Mouse (Mus musculus): ENCODE data around the gene BC049762. TPM values are rescaled to one million over a fixed set of nuclear protein-coding genes. Genes with fewer than 3 reads are reported as not detected.

BC049762 gene
- total RNA-seq, 2 experiments from 2014 or later = not detected

DNA sequence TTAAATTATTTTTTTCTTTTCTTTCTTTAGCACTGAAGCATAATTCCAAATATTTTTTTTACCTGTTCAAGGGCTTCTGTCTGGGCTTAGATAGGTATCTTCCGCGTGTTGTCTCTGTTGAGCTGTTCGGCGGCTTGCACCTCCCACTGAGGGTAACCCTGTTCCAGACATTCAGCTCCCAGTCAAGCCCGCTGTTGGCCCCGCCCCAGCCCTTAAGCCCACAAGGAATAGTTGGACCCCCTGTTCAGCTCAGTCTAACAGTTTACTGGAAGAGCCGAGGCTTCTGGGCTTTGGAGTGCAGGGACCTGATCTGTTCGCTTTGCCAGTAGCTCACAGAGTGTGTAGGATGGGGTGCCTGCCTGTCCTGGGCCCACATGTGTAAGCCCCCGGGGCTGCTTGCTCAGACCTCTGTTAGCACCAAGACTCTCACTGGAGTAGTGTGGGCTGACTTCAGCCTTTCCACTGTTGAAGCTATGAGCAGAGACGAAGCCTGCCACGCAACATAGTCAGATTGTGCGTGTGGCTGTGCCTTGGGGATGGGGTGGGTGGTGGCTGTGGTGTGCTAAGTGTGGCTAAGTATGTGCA lies 43.4 kb downstream of the BC049762 start:
- DNase-seq (ENCODE audit: low spot score in 2 of 2) = no peak

DNA sequence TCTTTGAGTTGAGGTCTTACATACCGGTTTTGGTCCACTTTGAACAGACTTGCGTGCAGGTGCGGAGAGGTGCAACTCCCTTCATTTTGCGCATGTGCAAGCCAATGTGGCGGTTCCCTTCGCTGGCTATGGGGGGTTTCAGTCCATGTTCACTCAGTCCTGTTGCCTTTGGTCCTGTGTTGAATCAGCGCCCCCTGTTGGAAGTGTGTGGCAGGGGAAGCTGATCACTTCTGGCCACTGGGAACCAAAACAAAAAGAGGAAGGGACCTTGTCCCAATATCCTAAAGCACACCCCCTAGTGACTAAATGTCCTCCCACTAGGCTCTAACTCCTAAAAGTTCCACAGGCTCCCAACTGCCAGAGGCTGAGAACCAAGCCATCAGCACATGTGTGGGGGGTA lies 48.8 kb downstream of the BC049762 start:
- no peak for DNase-seq (ENCODE audit: low spot score in 2 of 2)

DNA sequence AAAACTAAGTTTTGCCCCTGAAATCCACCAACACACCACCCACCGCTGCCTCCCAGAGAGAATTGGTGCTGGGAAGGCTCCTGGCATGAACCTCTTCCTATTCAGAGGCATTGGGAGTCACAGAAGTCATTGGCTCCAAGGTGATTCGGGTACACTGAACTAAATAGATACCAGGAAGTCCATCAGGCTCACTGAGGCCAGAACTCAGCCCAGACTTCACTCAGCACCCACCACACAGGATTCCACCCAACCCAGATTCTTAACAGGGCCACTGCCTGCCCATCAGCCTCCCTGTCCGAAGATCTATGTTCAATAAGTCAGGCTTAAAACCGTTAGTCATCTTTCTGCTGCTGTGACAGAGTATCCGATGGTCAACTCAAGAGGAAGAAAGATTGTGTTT lies 51.4 kb downstream of the BC049762 start:
- DNase-seq (ENCODE audit: low spot score in 2 of 2) = no peak

DNA sequence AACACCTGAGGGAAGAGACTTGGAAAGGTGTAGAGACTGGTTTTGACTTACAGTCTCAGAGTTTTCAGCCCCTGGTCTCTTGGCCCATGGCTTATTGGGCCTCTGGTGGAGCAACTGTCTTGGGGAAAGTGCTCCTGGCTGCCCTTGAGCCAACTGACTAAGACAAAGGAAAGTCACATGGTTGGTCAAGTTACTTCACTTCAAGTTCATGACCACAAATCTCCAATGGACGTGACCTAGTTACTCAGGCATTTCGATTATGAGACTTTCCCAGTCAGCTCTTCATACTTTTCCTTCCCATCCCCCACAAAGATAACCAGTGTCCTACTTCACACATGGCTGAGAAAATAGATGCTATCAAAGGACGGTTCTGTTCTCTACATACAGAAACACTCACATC lies 55.1 kb downstream of the BC049762 start:
- DNase-seq (ENCODE audit: low spot score in 2 of 2) = no peak

Other genes with a start within 250 kb of the BC049762 start
- not detected for gene Olfr54, start 248.8 kb downstream of the BC049762 start, total RNA-seq (2021)
- not detected for gene Olfr1375, start 214.9 kb downstream of the BC049762 start, total RNA-seq (2021)
- gene Zfp354a, start 203.8 kb downstream of the BC049762 start, total RNA-seq (2021) = 1 to 10 TPM; 7.7 to 9.6 TPM
- gene Gm12569, start 42.6 kb downstream of the BC049762 start, total RNA-seq (2021) = not detected
- gene Clk4, start 1.3 kb downstream of the BC049762 start, total RNA-seq (2021) = 100 to 1,000 TPM; 109 to 116 TPM
- 1 to 10 TPM; 6.5 to 6.7 TPM for gene Col23a1, start 26.9 kb upstream of the BC049762 start, total RNA-seq (2021)